Mouse (Mus musculus) large intestine, adult 2 months (tissue): ENCODE measurements around the gene Kcnip3. TPM values are rescaled to one million over a fixed set of nuclear protein-coding genes. Genes with fewer than 3 reads are reported as not detected.

ENCODE experiments used
- DNase-seq: peaks from one replicate; pipeline ENCODE4 v3.0.0-alpha.2; 2012; ENCODE audit warnings: low read depth, low spot score
- WGBS: fragments of 180-500 bp; shearing (Covaris S2); methylation state at CpG from one replicate; pipeline ENCODE4 v1.1.7; 2018; 5-methylcytosine and 5-hydroxymethylcytosine counted together
- polyA plus RNA-seq: library from polyadenylated mRNA; depleted of rRNA; stranded (reverse); fragments of >200 nt; gene quantifications from 2 replicates; pipeline ENCODE4 v1.2.3, GENCODE M21; 2012

Gene Kcnip3
- polyA plus RNA-seq, 1 experiment: 1.2 TPM

- WGBS: 57% methylated on average over 3 of the region's 3 CpGs
- no peak for DNase-seq
Measured at GRCm38 (mm10) chr2:127518831-127519230, 3.1 kb downstream of the Kcnip3 start.

GRCm38 (mm10) chr2:127518273-127518672 lies 3.6 kb downstream of the Kcnip3 start:
- DNase-seq: no peak
- whole genome bisulfite sequencing: 18% methylated on average over 3 of the region's 3 CpGs

GRCm38 (mm10) chr2:127517081-127517480 lies 4.8 kb downstream of the Kcnip3 start:
- no peak for DNase-seq
- 73% methylated on average over 8 of the region's 8 CpGs for WGBS

GRCm38 (mm10) chr2:127514380-127515124 lies 7.3 kb downstream of the Kcnip3 start:
- WGBS: 53% methylated on average over 9 of the region's 9 CpGs
- DNase-seq: no peak

- 17% methylated on average over 3 of the region's 3 CpGs for WGBS
- no peak for DNase-seq
Measured at GRCm38 (mm10) chr2:127513244-127513643, 8.7 kb downstream of the Kcnip3 start.

GRCm38 (mm10) chr2:127511426-127511825 lies 10.5 kb downstream of the Kcnip3 start:
- WGBS: 36% methylated on average over 4 of the region's 4 CpGs
- no peak for DNase-seq

- no peak for DNase-seq
- WGBS: 48% methylated on average over 7 of the region's 7 CpGs
Measured at GRCm38 (mm10) chr2:127507967-127508660, 13.8 kb downstream of the Kcnip3 start.

GRCm38 (mm10) chr2:127507077-127507774 lies 14.7 kb downstream of the Kcnip3 start:
- WGBS: 30% methylated on average over 7 of the region's 7 CpGs
- peak; percentile 32 for DNase-seq

- 65% methylated on average over 6 of the region's 6 CpGs for WGBS
- DNase-seq: no peak
Measured at GRCm38 (mm10) chr2:127506131-127506632, 15.7 kb downstream of the Kcnip3 start.

- DNase-seq: no peak
- WGBS: 43% methylated on average over 4 of the region's 4 CpGs
Measured at GRCm38 (mm10) chr2:127505196-127505595, 16.7 kb downstream of the Kcnip3 start.

GRCm38 (mm10) chr2:127503751-127504549 lies 17.9 kb downstream of the Kcnip3 start:
- 48% methylated on average over 8 of the region's 8 CpGs for WGBS
- no peak for DNase-seq

GRCm38 (mm10) chr2:127501061-127501460 lies 20.8 kb downstream of the Kcnip3 start:
- 49% methylated on average over 7 of the region's 7 CpGs for WGBS
- no peak for DNase-seq

GRCm38 (mm10) chr2:127498750-127499149 lies 23.1 kb downstream of the Kcnip3 start:
- 70% methylated on average over 8 of the region's 8 CpGs for WGBS
- no peak for DNase-seq

- 44% methylated on average over 1 of the region's 1 CpGs for WGBS
- DNase-seq: no peak
Measured at GRCm38 (mm10) chr2:127496321-127496720, 25.6 kb downstream of the Kcnip3 start.

- WGBS: 12% methylated on average over 19 of the region's 19 CpGs
- no peak for DNase-seq
Measured at GRCm38 (mm10) chr2:127484476-127485170, 37.3 kb downstream of the Kcnip3 start.

GRCm38 (mm10) chr2:127483001-127483400 lies 38.9 kb downstream of the Kcnip3 start:
- 3% methylated on average over 21 of the region's 21 CpGs for WGBS
- DNase-seq: no peak

- DNase-seq: no peak
Measured at GRCm38 (mm10) chr2:127482533-127482911, 39.4 kb downstream of the Kcnip3 start.

GRCm38 (mm10) chr2:127481841-127482532 lies 39.9 kb downstream of the Kcnip3 start:
- WGBS: 2% methylated on average over 59 of the region's 59 CpGs
- no peak for DNase-seq

More at GRCm38 (mm10) chr2:127482533-127482911, 39.4 kb downstream of the Kcnip3 start:
- under 1% methylated on average over 21 of the region's 21 CpGs for WGBS
